Mouse (Mus musculus): ENCODE data around the gene Donson.

DNA sequence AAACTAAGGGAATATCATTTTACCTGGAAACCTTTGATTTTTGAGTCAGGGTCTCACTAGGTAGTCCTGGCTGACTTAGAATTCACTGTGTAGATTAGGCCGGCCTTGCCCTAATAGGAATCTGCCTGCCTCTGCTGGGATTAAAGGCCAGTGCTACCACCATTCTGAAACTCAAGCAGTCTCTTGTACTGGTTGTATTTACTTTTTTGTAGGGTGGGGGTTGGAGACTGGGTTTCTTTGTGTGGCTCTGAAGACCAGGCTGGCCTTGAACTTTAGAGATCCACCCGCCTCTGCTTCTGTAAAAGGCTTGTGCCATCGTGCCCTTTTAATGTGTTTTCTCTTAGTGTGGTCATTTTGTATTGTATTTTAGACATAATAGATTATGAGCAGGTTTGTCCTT lies 39.3 kb downstream of the Donson start:
- no peak for TF ChIP-seq CTCF (IDR thresholded peaks at IDR 0.05; ENCODE audit: extremely low read depth, insufficient read depth, low read length)
- TF ChIP-seq POLR2A (IDR thresholded peaks at IDR 0.05; ENCODE audit: extremely low read depth, insufficient read depth, low read length) = no peak
